Mouse (Mus musculus): ENCODE data around the gene Stx4a. TPM values are rescaled to one million over a fixed set of nuclear protein-coding genes. Genes with fewer than 3 reads are reported as not detected.
"Not testable (repeated sequence)": the region's sequence is repeated elsewhere in the genome, so short reads cannot be mapped to it uniquely, and the experiment has no call there.

Gene Stx4a
- total RNA-seq, 2 experiments from 2014 or later = 82.8 to 84.9 TPM

- peak; percentile 42 to 62 for DNase-seq (ENCODE audit: low spot score in 2 of 2)
Measured at GRCm38 (mm10) chr7:127814241-127814921, 9.7 kb upstream of the Stx4a start.

GRCm38 (mm10) chr7:127815116-127815665 is 8.9 kb upstream of the Stx4a start:
- no peak for DNase-seq (ENCODE audit: low spot score in 2 of 2)

GRCm38 (mm10) chr7:127815954-127816821 is 7.9 kb upstream of the Stx4a start:
- DNase-seq (ENCODE audit: low spot score in 2 of 2) = peak in 1 of 2 experiments; percentile 64

GRCm38 (mm10) chr7:127817053-127817452 is 7.0 kb upstream of the Stx4a start:
- DNase-seq (ENCODE audit: low spot score in 2 of 2) = no peak

GRCm38 (mm10) chr7:127817776-127818175 is 6.3 kb upstream of the Stx4a start:
- no peak for DNase-seq (ENCODE audit: low spot score in 2 of 2)

GRCm38 (mm10) chr7:127820836-127821509 is 3.1 kb upstream of the Stx4a start:
- no peak for DNase-seq (ENCODE audit: low spot score in 2 of 2)

GRCm38 (mm10) chr7:127822494-127822893 is 1.6 kb upstream of the Stx4a start:
- no peak for DNase-seq (ENCODE audit: low spot score in 2 of 2)

GRCm38 (mm10) chr7:127823236-127824171 is 590 bp upstream of the Stx4a start:
- no peak for DNase-seq (ENCODE audit: low spot score in 2 of 2)

GRCm38 (mm10) chr7:127835550-127835949 is 11.5 kb downstream of the Stx4a start:
- DNase-seq (ENCODE audit: low spot score in 2 of 2) = no peak

- DNase-seq (ENCODE audit: low spot score in 2 of 2) = no peak
Measured at GRCm38 (mm10) chr7:127837473-127837872, 13.4 kb downstream of the Stx4a start.

GRCm38 (mm10) chr7:127837878-127838277 is 13.8 kb downstream of the Stx4a start:
- not testable (repeated sequence) for DNase-seq (ENCODE audit: low spot score in 2 of 2)

GRCm38 (mm10) chr7:127840031-127840430 is 15.9 kb downstream of the Stx4a start:
- not testable (repeated sequence) for DNase-seq (ENCODE audit: low spot score in 2 of 2)

- peak in 1 of 2 experiments; percentile 58 for DNase-seq (ENCODE audit: low spot score in 2 of 2)
Measured at GRCm38 (mm10) chr7:127840886-127841285, 16.8 kb downstream of the Stx4a start.

GRCm38 (mm10) chr7:127841340-127842000 is 17.4 kb downstream of the Stx4a start:
- DNase-seq (ENCODE audit: low spot score in 2 of 2) = peak; percentile 94 to 96

- DNase-seq (ENCODE audit: low spot score in 2 of 2) = peak; percentile 58 to 81
Measured at GRCm38 (mm10) chr7:127842001-127842718, 18.1 kb downstream of the Stx4a start.

GRCm38 (mm10) chr7:127849973-127850875 is 26.1 kb downstream of the Stx4a start:
- DNase-seq (ENCODE audit: low spot score in 2 of 2) = no peak

GRCm38 (mm10) chr7:127850906-127851305 is 26.8 kb downstream of the Stx4a start:
- no peak for DNase-seq (ENCODE audit: low spot score in 2 of 2)

GRCm38 (mm10) chr7:127858258-127858657 is 34.2 kb downstream of the Stx4a start:
- DNase-seq (ENCODE audit: low spot score in 2 of 2) = no peak
